Mouse (Mus musculus) forebrain, embryonic 16.5 days (tissue): ENCODE data around the gene Kel. TPM values are rescaled to one million over a fixed set of nuclear protein-coding genes. Genes with fewer than 3 reads are reported as not detected.

Experiments
- ATAC-seq: fragments of 200-750 bp; cut with Nextera tagmentation; 2 replicates; pipeline ENCODE4 v1.8.0; 2017; ENCODE audit warnings: mild to moderate bottlenecking, moderate library complexity
- H3K27ac ChIP-seq: fragments of 300-500 bp; sonication (generic); 2 replicates; pipeline ENCODE4 v1.5.1; 2014; ENCODE audit warnings: low read length, control low read depth
- H3K27me3 ChIP-seq: fragments of 300-500 bp; sonication (generic); replicated peaks from 2 replicates; pipeline ENCODE4 v1.6.1; 2014; ENCODE audit warnings: low read length; ENCODE audit not compliant: control insufficient read depth, insufficient read depth
- H3K36me3 ChIP-seq: fragments of 300-500 bp; sonication (generic); 2 replicates; pipeline ENCODE4 v1.6.1; 2014; ENCODE audit not compliant: control insufficient read depth, insufficient read depth
- H3K4me1 ChIP-seq: fragments of 300-500 bp; sonication (generic); replicated peaks from 2 replicates; pipeline ENCODE4 v1.6.1; 2014; ENCODE audit warnings: low read length; ENCODE audit not compliant: control insufficient read depth, insufficient read depth
- H3K4me2 ChIP-seq: fragments of 300-500 bp; sonication (generic); 2 replicates; pipeline ENCODE4 v1.6.1; 2014; ENCODE audit warnings: mild to moderate bottlenecking, low read length, control low read depth
- H3K4me3 ChIP-seq: fragments of 300-500 bp; sonication (generic); replicated peaks from 2 replicates; pipeline ENCODE4 v1.5.1; 2014; ENCODE audit warnings: mild to moderate bottlenecking, low read length, control low read depth
- H3K9ac ChIP-seq: fragments of 300-500 bp; sonication (generic); replicated peaks from 2 replicates; pipeline ENCODE4 v1.6.1; 2014; ENCODE audit warnings: low read depth, low read length, control low read depth
- H3K9me3 ChIP-seq: fragments of 300-500 bp; sonication (generic); 2 replicates; pipeline ENCODE4 v1.6.1; 2016; ENCODE audit warnings: low read length; ENCODE audit not compliant: control insufficient read depth
- WGBS: fragments of 180-500 bp; shearing (Covaris S2); extraction: QIAGEN DNeasy Blood & Tissue Kit; methylation state at CpG from one replicate; pipeline ENCODE4 v1.1.7; 2014; 5-methylcytosine and 5-hydroxymethylcytosine counted together
- polyA plus RNA-seq: library from polyadenylated mRNA; unstranded; fragments of >200 nt; fragmentation: Nextera tagmentation; extraction: Ambion mirVana; gene quantifications from 2 replicates; pipeline ENCODE4 v1.2.1, GENCODE M21; 2015

Kel gene
- polyA plus RNA-seq, 1 experiment from 2014 or later = 0.48 TPM

- Histone ChIP-seq H3K27me3 (no peaks in the 10 kb centered on the region), H3K4me3 (no peak overlapping the region), H3K9me3 (no peaks in the 10 kb centered on the region), H3K4me2 (no peak overlapping the region), H3K36me3 (no peaks in the 10 kb centered on the region), H3K4me1 (0 out of 2 replicates have a peak, but pooled peaks cover 2% of the 10 kb centered on the region), H3K9ac (no peak overlapping the region), H3K27ac (no peak overlapping the region)
- 85% methylated on average over 6 of the region's 6 CpGs for WGBS
- ATAC-seq = no peak
Observed at GRCm38 (mm10) chr6:41637927-41638506, 66.1 kb downstream of the Kel start.

- 0 out of 2 replicates have a peak, but pooled peaks cover 2% of the 10 kb centered on the region for H3K4me1 ChIP-seq
- H3K27me3 ChIP-seq = no peaks in the 10 kb centered on the region
- 21% methylated on average over 1 of the region's 1 CpGs for WGBS
- H3K9ac ChIP-seq = no peak overlapping the region
- no peak overlapping the region for H3K4me2 ChIP-seq
- ATAC-seq = no peak
- H3K27ac ChIP-seq = no peak overlapping the region
- no peaks in the 10 kb centered on the region for H3K9me3 ChIP-seq
- H3K36me3 ChIP-seq = no peaks in the 10 kb centered on the region
- H3K4me3 ChIP-seq = no peak overlapping the region
Observed at GRCm38 (mm10) chr6:41637393-41637792, 66.7 kb downstream of the Kel start.

Other genes with a start within 250 kb of the Kel start
- not detected in 2 replicates for gene Prss1, start 245.4 kb downstream of the Kel start, polyA plus RNA-seq
- not detected in 2 replicates for gene Prss2, start 182.6 kb downstream of the Kel start, polyA plus RNA-seq
- 37.7 and 39.4 TPM in 2 replicates for gene Ephb6, start 98.9 kb downstream of the Kel start, polyA plus RNA-seq
- 0.60 and 0.65 TPM in 2 replicates for gene Trpv6, start 67.9 kb downstream of the Kel start, polyA plus RNA-seq
- not detected in 2 replicates for gene Trpv5, start 23.6 kb downstream of the Kel start, polyA plus RNA-seq
- gene Llcfc1, start 19.9 kb downstream of the Kel start, polyA plus RNA-seq = not detected in 2 replicates
- not detected in 2 replicates for gene Olfr459, start 70.8 kb upstream of the Kel start, polyA plus RNA-seq
- not detected in 2 replicates for gene Pip, start 143.2 kb upstream of the Kel start, polyA plus RNA-seq
- not detected in 2 replicates for gene Sval2, start 148.7 kb upstream of the Kel start, polyA plus RNA-seq
- gene Sval1, start 247.3 kb upstream of the Kel start, polyA plus RNA-seq = not detected in 2 replicates